Mouse (Mus musculus): ENCODE results near the gene Rrbp1.

DNA sequence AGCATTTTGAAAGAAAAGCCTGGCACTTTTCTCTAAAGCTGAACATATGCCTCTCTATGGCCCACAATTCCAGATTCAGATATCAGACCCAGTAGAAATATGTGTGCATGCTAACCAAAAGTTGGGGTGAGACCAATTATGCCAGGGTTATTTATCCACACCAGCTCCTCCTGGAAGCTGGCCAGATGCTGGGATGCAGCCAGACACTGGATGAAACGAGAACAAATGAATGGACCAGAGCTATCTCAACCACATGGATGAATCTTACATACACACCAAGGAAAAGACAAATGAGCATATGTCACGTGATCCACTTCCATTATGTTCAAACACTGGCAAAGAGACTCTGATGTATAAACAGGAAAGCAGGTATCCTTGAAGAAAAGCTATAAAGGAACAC lies 7.5 kb downstream of the Rrbp1 start:
- TF ChIP-seq CTCF (IDR thresholded peaks at IDR 0.05; ENCODE audit: insufficient read depth, low read length) (no peak), POLR2A (IDR thresholded peaks at IDR 0.05; ENCODE audit: borderline replicate concordance, extremely low read depth, low read depth, low read length) (no peak)
